ENCODE assay signal across 7 mouse cellular contexts in genomic region chr5:5380731-5381718, GRCm38 (mm10). TPM values are rescaled to one million over a fixed set of nuclear protein-coding genes. Genes with fewer than 3 reads are reported as not detected.
A peak's percentile ranks its signal among the peaks of the same experiment; 100 is the strongest.
DNase-seq lines count a peak whose midpoint lies in the region; ATAC-seq and TF ChIP-seq lines count a peak whose summit lies in the region.

No protein-coding gene starts in this region.

- H3K4me1 ChIP-seq in ES-E14 (ENCODE audit: control insufficient read depth in 2 of 2, insufficient read depth in 2 of 2, low read length in 2 of 2, poor library complexity in 1 of 2), result no peaks in the 10 kb centered on the region
- peaks cover 26% of the 10 kb centered on the region for H3K4me1 ChIP-seq in midbrain, embryonic 13.5 days (replicated peaks)

- intact Hi-C loops in left cerebral cortex, postnatal 14 days (cut with DNase I), result loop anchor here (5.0 kb wide), 1 partner anchor 419 kb away; no protein-coding TSS in a partner anchor

- no peaks in the 10 kb centered on the region for H3K27me3 ChIP-seq in midbrain, embryonic 13.5 days

- peak overlapping the region; percentile 77 for H3K4me2 ChIP-seq in midbrain, embryonic 13.5 days (replicated peaks)

- no peaks in the 10 kb centered on the region for H3K36me3 ChIP-seq in ES-E14 (ENCODE audit: control insufficient read depth, insufficient read depth, low read length, poor library complexity, severe bottlenecking)
- no peaks in the 10 kb centered on the region for H3K36me3 ChIP-seq in midbrain, embryonic 13.5 days

- in situ Hi-C loops in ES-E14 (cut with MboI; ENCODE audit: low sequenced_read_pairs in 2 of 2, unreplicated experiment in 2 of 2), result no loop called here

- H3K4me3 ChIP-seq in ES-E14 (ENCODE audit: insufficient read depth in 1 of 2, low read depth in 1 of 2, low read length in 2 of 2, poor library complexity in 1 of 2, severe bottlenecking in 1 of 2), result peak overlapping the region; percentile 65 to 77
- peak overlapping the region; percentile 83 for H3K4me3 ChIP-seq in midbrain, embryonic 13.5 days (replicated peaks)

- H3K27ac ChIP-seq in ES-E14 (ENCODE audit: insufficient read depth, low read depth, low read length, poor library complexity, severe bottlenecking), result no peak overlapping the region
- H3K27ac ChIP-seq in midbrain, embryonic 13.5 days, result peak overlapping the region; percentile 95

- ATAC-seq in midbrain, embryonic 13.5 days, result no peak; the same call in 1 of the 2 replicates

- H3K9me3 ChIP-seq in ES-E14 (ENCODE audit: control insufficient read depth, insufficient read depth, low read depth, low read length), result no peaks in the 10 kb centered on the region
- no peaks in the 10 kb centered on the region for H3K9me3 ChIP-seq in midbrain, embryonic 13.5 days

- 5% methylated on average over 23 of the region's 23 CpGs for WGBS in midbrain, embryonic 13.5 days

- peak overlapping the region; percentile 12; the same call in 1 of the 2 replicates for H3K9ac ChIP-seq in ES-E14 (ENCODE audit: insufficient read depth, low read depth, low read length, poor library complexity, severe bottlenecking)
- H3K9ac ChIP-seq in midbrain, embryonic 13.5 days (replicated peaks), result peak overlapping the region; percentile 93

- DNase-seq in 416B (ENCODE audit: low read depth) (peak; percentile 79), ES-E14 (ENCODE audit: low read depth, low spot score) (no peak)
- DNase-seq in gastrocnemius, adult 8-10 months (ENCODE audit: low spot score in 2 of 2), result peak; percentile 9 to 15
- DNase-seq in kidney, postnatal 4 days, result peak; percentile 7 to 14
- no peak for DNase-seq in right cerebral cortex, adult 18-20 months
- DNase-seq in left cerebral cortex, postnatal 14 days (ENCODE audit: low spot score in 2 of 2), result no peak

TF ChIP-seq in ES-E14, 5 proteins besides CTCF, POLR2A, EP300 and RAD21:
- TF ChIP-seq MAFK (IDR thresholded peaks at IDR 0.05; ENCODE audit: insufficient read depth, low read depth, low read length), result no peak
- TF ChIP-seq ZC3H11A (IDR thresholded peaks at IDR 0.05; ENCODE audit: borderline replicate concordance, low read depth, low read length), result no peak
- TF ChIP-seq CHD2 (IDR thresholded peaks at IDR 0.05; ENCODE audit: low read depth, low read length), result no peak
- no peak for TF ChIP-seq ZNF384 (IDR thresholded peaks at IDR 0.05; ENCODE audit: low read depth, low read length)
- TF ChIP-seq HCFC1 (IDR thresholded peaks at IDR 0.05; ENCODE audit: borderline replicate concordance, insufficient read depth, low read length), result no peak
TF ChIP-seq in ES-E14: peak in this region for 0.

RNA-seq across cellular contexts. Expression of gene Cdk14, which starts 39.1 kb away (rescaled TPM):
- total RNA-seq in ES-E14 (2012; rRNA removed), result 3.5 TPM in 2 replicates
- total RNA-seq in gastrocnemius, adult 8-10 months (2022), result 1 to 10 TPM; 2.2 to 2.8 (median 2.3) TPM
- polyA plus RNA-seq in midbrain, embryonic 13.5 days (2015; fragmentation: Nextera tagmentation; extraction: Ambion mirVana), result 28.9 and 34.3 TPM in 2 replicates
- total RNA-seq in left cerebral cortex, postnatal 14 days (2021), result 100 to 1,000 TPM; 159 to 167 TPM

Comparison
In these comparisons a context has a peak if more than half of its experiments do, and no peak if none do; other contexts are left out.
1. DNase-seq: peak in 416B (single experiment), gastrocnemius, adult 8-10 months (2 of 2) and kidney, postnatal 4 days (2 of 2); none in ES-E14 (single experiment), right cerebral cortex, adult 18-20 months (single experiment) and left cerebral cortex, postnatal 14 days (0 of 2).
2. RNA of gene Cdk14, which starts 39.1 kb away (total RNA-seq): 159 to 167 TPM in left cerebral cortex, postnatal 14 days; 3.5 TPM in ES-E14 and 2.2 to 2.8 TPM in gastrocnemius, adult 8-10 months; every median in the first group is over 10 times any median in the second.